Mouse (Mus musculus) R1 (cell line): Measurements from ENCODE around the gene Cog7.
A peak's percentile ranks its signal among the peaks of the same experiment; 100 is the strongest.

Experiments used
- DNase-seq: peaks from one replicate; pipeline ENCODE4 v3.0.0-alpha.2; 2018; ENCODE audit warnings: low read depth, low spot score

Gene Cog7

GRCm38 (mm10) chr7:121981307-121981871, at the start of gene Cog7:
Gene Cog7 (minus strand): TSS chr7:121981711.
- DNase-seq, result peak; percentile 95

GRCm38 (mm10) chr7:122022131-122022530, 40.6 kb upstream of the Cog7 start:
- DNase-seq, result no peak

- DNase-seq, result peak; percentile 91
Observed at GRCm38 (mm10) chr7:122020667-122021354, 39.3 kb upstream of the Cog7 start, which contains the start of gene Gga2. Gene Gga2 (minus strand): TSS chr7:122021222.

GRCm38 (mm10) chr7:122020273-122020666, 38.8 kb upstream of the Cog7 start:
- peak; percentile 47 for DNase-seq

GRCm38 (mm10) chr7:122018978-122019377, 37.5 kb upstream of the Cog7 start:
- DNase-seq, result peak; percentile 76

GRCm38 (mm10) chr7:122018247-122018646, 36.7 kb upstream of the Cog7 start:
- peak; percentile 75 for DNase-seq

- DNase-seq, result no peak
Observed at GRCm38 (mm10) chr7:122015734-122016133, 34.2 kb upstream of the Cog7 start.

GRCm38 (mm10) chr7:122015105-122015504, 33.6 kb upstream of the Cog7 start:
- peak; percentile 35 for DNase-seq

- no peak for DNase-seq
Observed at GRCm38 (mm10) chr7:122012949-122013348, 31.4 kb upstream of the Cog7 start.

GRCm38 (mm10) chr7:122012370-122012769, 30.9 kb upstream of the Cog7 start:
- DNase-seq, result no peak

GRCm38 (mm10) chr7:122000396-122000795, 18.9 kb upstream of the Cog7 start:
- DNase-seq, result peak; percentile 33

- DNase-seq, result peak; percentile 69
Observed at GRCm38 (mm10) chr7:121995961-121996360, 14.4 kb upstream of the Cog7 start.

GRCm38 (mm10) chr7:121975031-121975430, 6.5 kb downstream of the Cog7 start:
- DNase-seq, result peak; percentile 68

- DNase-seq, result no peak
Observed at GRCm38 (mm10) chr7:121971698-121972097, 9.8 kb downstream of the Cog7 start.

- DNase-seq, result no peak
Observed at GRCm38 (mm10) chr7:121970250-121970649, 11.3 kb downstream of the Cog7 start.

- no peak for DNase-seq
Observed at GRCm38 (mm10) chr7:121968816-121969215, 12.7 kb downstream of the Cog7 start.

- DNase-seq, result no peak
Observed at GRCm38 (mm10) chr7:121968242-121968641, 13.3 kb downstream of the Cog7 start.

GRCm38 (mm10) chr7:121966169-121966568, 15.3 kb downstream of the Cog7 start:
- no peak for DNase-seq

- DNase-seq, result peak; percentile 70
Observed at GRCm38 (mm10) chr7:121963883-121964398, 17.6 kb downstream of the Cog7 start.

- peak; percentile 48 for DNase-seq
Observed at GRCm38 (mm10) chr7:121962571-121962959, 18.9 kb downstream of the Cog7 start.

GRCm38 (mm10) chr7:121961913-121962570, 19.5 kb downstream of the Cog7 start:
- no peak for DNase-seq

- DNase-seq, result no peak
Observed at GRCm38 (mm10) chr7:121955802-121956201, 25.7 kb downstream of the Cog7 start.
